Mouse (Mus musculus): ENCODE data around the gene Ano9.

GRCm38 (mm10) chr7:141143861-141144260, 26.3 kb upstream of the Ano9 start:
- TF ChIP-seq CTCF (conservative IDR thresholded peaks at IDR 0.05; ENCODE audit: low read length) (no peak), NANOG (IDR thresholded peaks at IDR 0.05; ENCODE audit: borderline replicate concordance, low read length) (no peak), POU5F1 (IDR thresholded peaks at IDR 0.05; ENCODE audit: borderline replicate concordance, low read length) (no peak)
